Mouse (Mus musculus) liver, embryonic 13.5 days (tissue): ENCODE results near the gene Tm4sf5. TPM values are rescaled to one million over a fixed set of nuclear protein-coding genes. Genes with fewer than 3 reads are reported as not detected.

Experiments
- ATAC-seq: fragments of 200-750 bp; cut with Nextera tagmentation; 2 replicates; pipeline ENCODE4 v1.8.0; 2017; ENCODE audit warnings: low read depth, mild to moderate bottlenecking, moderate number of reproducible peaks, moderate library complexity
- DNase-seq: peaks from one replicate; pipeline ENCODE4 v3.0.0; 2022
- H3K27ac ChIP-seq: fragments of 300-500 bp; sonication (generic); 2 replicates; pipeline ENCODE4 v1.5.1; 2015; ENCODE audit warnings: moderate library complexity, mild to moderate bottlenecking, inconsistent platforms
- H3K27me3 ChIP-seq: fragments of 300-500 bp; sonication (generic); 2 replicates; pipeline ENCODE4 v1.6.1; 2015; ENCODE audit warnings: mild to moderate bottlenecking, inconsistent platforms
- H3K36me3 ChIP-seq: fragments of 300-500 bp; sonication (generic); 2 replicates; pipeline ENCODE4 v1.6.1; 2015; ENCODE audit warnings: mild to moderate bottlenecking, inconsistent platforms
- H3K4me1 ChIP-seq: fragments of 300-500 bp; sonication (generic); replicated peaks from 2 replicates; pipeline ENCODE4 v1.6.1; 2015; ENCODE audit warnings: inconsistent platforms
- H3K4me2 ChIP-seq: fragments of 300-500 bp; sonication (generic); 2 replicates; pipeline ENCODE4 v1.6.1; 2015; ENCODE audit warnings: inconsistent platforms, mild to moderate bottlenecking, moderate library complexity
- H3K4me3 ChIP-seq: fragments of 300-500 bp; sonication (generic); replicated peaks from 2 replicates; pipeline ENCODE4 v1.5.1; 2015; ENCODE audit warnings: mild to moderate bottlenecking, inconsistent platforms
- H3K9ac ChIP-seq: fragments of 300-500 bp; sonication (generic); 2 replicates; pipeline ENCODE4 v1.6.1; 2015; ENCODE audit warnings: mild to moderate bottlenecking, inconsistent platforms
- H3K9me3 ChIP-seq: fragments of 300-500 bp; sonication (generic); replicated peaks from 2 replicates; pipeline ENCODE4 v1.6.1; 2016; ENCODE audit warnings: inconsistent platforms
- WGBS: fragments of 180-500 bp; shearing (Covaris S2); methylation state at CpG from one replicate; pipeline ENCODE4 v1.1.7; 2015; ENCODE audit not compliant: insufficient replicate concordance; 5-methylcytosine and 5-hydroxymethylcytosine counted together
- polyA plus RNA-seq: library from polyadenylated mRNA; unstranded; fragments of >200 nt; fragmentation: Nextera tagmentation; extraction: Ambion mirVana; gene quantifications from 2 replicates; pipeline ENCODE4 v1.2.1, GENCODE M21; 2015

Tm4sf5 gene
- polyA plus RNA-seq, 1 experiment from 2014 or later = 2.5 TPM

- Histone ChIP-seq H3K36me3 (0 out of 2 replicates have a peak, but pooled peaks cover 2% of the 10 kb centered on the region), H3K4me2 (no peak overlapping the region), H3K4me3 (no peak overlapping the region), H3K9me3 (no peaks in the 10 kb centered on the region), H3K27ac (no peak overlapping the region), H3K4me1 (no peaks in the 10 kb centered on the region), H3K27me3 (peaks cover 24% of the 10 kb centered on the region), H3K9ac (no peak overlapping the region)
- DNase-seq = no peak
- ATAC-seq = no peak
- WGBS = 64% methylated on average over 8 of the region's 8 CpGs
Observed at GRCm38 (mm10) chr11:70551526-70551925, 46.5 kb downstream of the Tm4sf5 start.

DNA sequence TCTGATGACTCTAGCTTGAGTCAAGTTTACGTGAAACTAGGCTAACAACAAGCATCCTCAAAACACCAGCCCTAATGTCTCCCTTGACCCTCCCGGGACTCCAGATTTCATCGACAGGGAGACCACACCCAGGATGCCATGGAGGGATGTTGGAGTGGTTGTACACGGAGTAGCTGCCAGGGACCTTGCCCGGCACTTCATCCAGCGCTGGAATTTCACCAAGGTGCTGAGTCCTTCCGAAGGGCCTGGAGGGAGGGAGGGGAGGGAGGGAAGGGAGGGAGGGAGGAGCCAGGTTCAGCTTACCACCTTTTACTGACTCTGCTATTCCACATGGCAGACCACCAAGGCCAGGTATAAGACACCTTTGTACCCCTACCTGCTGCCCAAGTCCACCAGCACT, 48.9 kb downstream of the Tm4sf5 start:
- Histone ChIP-seq H3K4me2 (no peak overlapping the region), H3K36me3 (0 out of 2 replicates have a peak, but pooled peaks cover 2% of the 10 kb centered on the region), H3K27ac (no peak overlapping the region), H3K4me3 (no peak overlapping the region), H3K9me3 (no peaks in the 10 kb centered on the region), H3K9ac (no peak overlapping the region), H3K4me1 (no peaks in the 10 kb centered on the region), H3K27me3 (peaks cover 24% of the 10 kb centered on the region)
- ATAC-seq (no peak), DNase-seq (no peak)
- WGBS = 28% methylated on average over 7 of the region's 7 CpGs

DNA sequence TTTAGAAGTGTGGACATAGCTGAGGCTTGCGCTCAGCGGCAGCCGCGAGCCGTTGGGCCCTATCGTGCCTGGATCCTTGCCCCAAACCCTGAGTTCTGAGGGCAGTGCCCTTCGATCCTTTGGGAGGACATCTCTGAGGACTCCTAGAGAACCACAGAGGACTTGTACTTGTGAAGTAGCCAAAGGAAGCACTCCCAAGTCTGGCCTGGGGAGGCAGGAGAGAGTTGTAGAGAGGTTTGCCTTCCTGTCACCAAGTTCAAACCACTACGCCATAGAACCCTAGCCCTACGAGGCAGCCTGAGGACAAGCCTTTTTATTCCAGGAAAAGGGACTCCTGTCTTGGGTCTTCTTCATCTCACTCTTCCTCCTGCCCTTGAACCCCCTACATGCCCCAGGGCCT, 52.5 kb downstream of the Tm4sf5 start:
- no peak for ATAC-seq
- peaks cover 16% of the 10 kb centered on the region for H3K27me3 ChIP-seq
- 78% methylated on average over 9 of the region's 9 CpGs for WGBS
- DNase-seq = no peak
- no peak overlapping the region for H3K4me2 ChIP-seq
- H3K4me3 ChIP-seq = no peak overlapping the region
- no peak overlapping the region for H3K9ac ChIP-seq
- H3K4me1 ChIP-seq = peaks cover 10% of the 10 kb centered on the region
- no peaks in the 10 kb centered on the region for H3K9me3 ChIP-seq
- H3K36me3 ChIP-seq = 0 out of 2 replicates have a peak, but pooled peaks cover 2% of the 10 kb centered on the region
- no peak overlapping the region for H3K27ac ChIP-seq

Other genes starting within 250 kb of the Tm4sf5 start
- gene Alox12, start 249.9 kb upstream of the Tm4sf5 start, polyA plus RNA-seq = 19.5 and 21.6 TPM in 2 replicates
- gene Alox12e, start 182.6 kb upstream of the Tm4sf5 start, polyA plus RNA-seq = 0.06 and 0.10 TPM in 2 replicates
- 1.1 TPM in 2 replicates for gene Alox15, start 153.2 kb upstream of the Tm4sf5 start, polyA plus RNA-seq
- gene Pelp1, start 95.2 kb upstream of the Tm4sf5 start, polyA plus RNA-seq = 19.0 and 21.0 TPM in 2 replicates
- gene Arrb2, start 72.6 kb upstream of the Tm4sf5 start, polyA plus RNA-seq = 13.0 and 14.9 TPM in 2 replicates
- gene Med11, start 53.3 kb upstream of the Tm4sf5 start, polyA plus RNA-seq = 17.2 and 19.1 TPM in 2 replicates
- 0.07 and 0.17 TPM in 2 replicates for gene Zmynd15, start 45.8 kb upstream of the Tm4sf5 start, polyA plus RNA-seq
- 0.70 and 1.4 TPM in 2 replicates for gene Cxcl16, start 45.3 kb upstream of the Tm4sf5 start, polyA plus RNA-seq
- 0.23 and 0.46 TPM in 2 replicates for gene Vmo1, start 9.4 kb downstream of the Tm4sf5 start, polyA plus RNA-seq
- gene Gltpd2, start 14.0 kb downstream of the Tm4sf5 start, polyA plus RNA-seq = 19.6 and 20.0 TPM in 2 replicates
- 372 and 419 TPM in 2 replicates for gene Psmb6, start 20.1 kb downstream of the Tm4sf5 start, polyA plus RNA-seq
- gene Gm40193, start 27.7 kb downstream of the Tm4sf5 start, polyA plus RNA-seq = not detected in 2 replicates
- 1.3 and 1.5 TPM in 2 replicates for gene Pld2, start 34.8 kb downstream of the Tm4sf5 start, polyA plus RNA-seq
- gene Mink1, start 57.6 kb downstream of the Tm4sf5 start, polyA plus RNA-seq = 3.5 and 5.2 TPM in 2 replicates
- gene 4930544D05Rik, start 110.6 kb downstream of the Tm4sf5 start, polyA plus RNA-seq = not detected in 2 replicates
- not detected in 2 replicates for gene Chrne, start 114.0 kb downstream of the Tm4sf5 start, polyA plus RNA-seq
- 2.8 and 4.7 TPM in 2 replicates for gene Gp1ba, start 133.9 kb downstream of the Tm4sf5 start, polyA plus RNA-seq
- gene Rnf167, start 142.0 kb downstream of the Tm4sf5 start, polyA plus RNA-seq = 74.2 and 81.0 TPM in 2 replicates
- 72.8 and 73.8 TPM in 2 replicates for gene Slc25a11, start 142.2 kb downstream of the Tm4sf5 start, polyA plus RNA-seq
- gene Pfn1, start 149.4 kb downstream of the Tm4sf5 start, polyA plus RNA-seq = 1,347 and 1,531 TPM in 2 replicates
- gene Eno3, start 152.0 kb downstream of the Tm4sf5 start, polyA plus RNA-seq = 5.5 and 6.7 TPM in 2 replicates
- gene Spag7, start 164.2 kb downstream of the Tm4sf5 start, polyA plus RNA-seq = 69.2 and 72.4 TPM in 2 replicates
- gene Camta2, start 182.9 kb downstream of the Tm4sf5 start, polyA plus RNA-seq = 2.8 and 3.6 TPM in 2 replicates
- 1.2 and 1.3 TPM in 2 replicates for gene Inca1, start 194.9 kb downstream of the Tm4sf5 start, polyA plus RNA-seq
- gene Kif1c, start 195.3 kb downstream of the Tm4sf5 start, polyA plus RNA-seq = 0.58 and 0.73 TPM in 2 replicates